Mouse (Mus musculus): Measurements from ENCODE around the gene Ythdf2. TPM values are rescaled to one million over a fixed set of nuclear protein-coding genes. Genes with fewer than 3 reads are reported as not detected.
"Not testable (repeated sequence)": the region's sequence is repeated elsewhere in the genome, so short reads cannot be mapped to it uniquely, and the experiment has no call there.

Ythdf2 gene
- polyA plus RNA-seq, 1 experiment from 2014 or later, result 151 TPM

- Histone ChIP-seq H3K27ac (replicated peaks) (no peak overlapping the region), H3K4me2 (replicated peaks) (no peak overlapping the region), H3K9me3 (no peaks in the 10 kb centered on the region), H3K4me3 (no peak overlapping the region), H3K27me3 (no peaks in the 10 kb centered on the region), H3K4me1 (no peaks in the 10 kb centered on the region), H3K9ac (replicated peaks) (no peak overlapping the region), H3K36me3 (peaks cover 93% of the 10 kb centered on the region)
- 82% methylated on average over 4 of the region's 4 CpGs for WGBS
- no peak for ATAC-seq (ENCODE audit: low FRiP score, low read depth)
Observed at GRCm38 (mm10) chr4:132238356-132238755, 26.3 kb upstream of the Ythdf2 start.

- 96% methylated on average over 8 of the region's 8 CpGs for WGBS
- H3K4me3 ChIP-seq, result no peak overlapping the region
- H3K9me3 ChIP-seq, result no peaks in the 10 kb centered on the region
- H3K4me2 ChIP-seq (replicated peaks), result no peak overlapping the region
- no peak for ATAC-seq (ENCODE audit: low FRiP score, low read depth)
- peaks cover 94% of the 10 kb centered on the region for H3K36me3 ChIP-seq
- no peak overlapping the region for H3K27ac ChIP-seq (replicated peaks)
- H3K9ac ChIP-seq (replicated peaks), result no peak overlapping the region
- no peaks in the 10 kb centered on the region for H3K27me3 ChIP-seq
- H3K4me1 ChIP-seq, result no peaks in the 10 kb centered on the region
Observed at GRCm38 (mm10) chr4:132234710-132235109, 22.6 kb upstream of the Ythdf2 start.

- 92% methylated on average over 5 of the region's 5 CpGs for WGBS
- no peak for ATAC-seq (ENCODE audit: low FRiP score, low read depth)
- Histone ChIP-seq H3K9ac (replicated peaks) (no peak overlapping the region), H3K9me3 (no peaks in the 10 kb centered on the region), H3K27ac (replicated peaks) (no peak overlapping the region), H3K4me1 (no peaks in the 10 kb centered on the region), H3K36me3 (peaks cover 89% of the 10 kb centered on the region), H3K4me2 (replicated peaks) (no peak overlapping the region), H3K4me3 (no peak overlapping the region), H3K27me3 (no peaks in the 10 kb centered on the region)
Observed at GRCm38 (mm10) chr4:132230422-132230821, 18.3 kb upstream of the Ythdf2 start.

GRCm38 (mm10) chr4:132222001-132222400 lies 9.9 kb upstream of the Ythdf2 start:
- 94% methylated on average over 5 of the region's 5 CpGs for WGBS
- ATAC-seq (ENCODE audit: low FRiP score, low read depth), result not testable (repeated sequence)

GRCm38 (mm10) chr4:132218439-132218838 lies 6.3 kb upstream of the Ythdf2 start:
- not testable (repeated sequence) for H3K9ac ChIP-seq (replicated peaks); H3K27me3 ChIP-seq; ATAC-seq (ENCODE audit: low FRiP score, low read depth); H3K4me3 ChIP-seq; H3K4me2 ChIP-seq (replicated peaks); H3K9me3 ChIP-seq; H3K27ac ChIP-seq (replicated peaks); H3K4me1 ChIP-seq
- 73% methylated on average over 6 of the region's 6 CpGs for WGBS
- H3K36me3 ChIP-seq, result peaks cover 13% of the 10 kb centered on the region; the same call in 1 of the 2 replicates

More at GRCm38 (mm10) chr4:132222001-132222400, 9.9 kb upstream of the Ythdf2 start:
- not testable (repeated sequence) for H3K27ac ChIP-seq (replicated peaks); H3K27me3 ChIP-seq; H3K9me3 ChIP-seq; H3K9ac ChIP-seq (replicated peaks); H3K4me1 ChIP-seq; H3K4me2 ChIP-seq (replicated peaks); H3K4me3 ChIP-seq
- H3K36me3 ChIP-seq, result peaks cover 44% of the 10 kb centered on the region

GRCm38 (mm10) chr4:132217781-132218180 lies 5.7 kb upstream of the Ythdf2 start:
- Histone ChIP-seq H3K4me2 (replicated peaks) (no peak overlapping the region), H3K27ac (replicated peaks) (no peak overlapping the region), H3K27me3 (no peaks in the 10 kb centered on the region), H3K9ac (replicated peaks) (no peak overlapping the region), H3K4me1 (no peaks in the 10 kb centered on the region), H3K36me3 (peaks cover 7% of the 10 kb centered on the region; the same call in 1 of the 2 replicates), H3K9me3 (no peaks in the 10 kb centered on the region), H3K4me3 (no peak overlapping the region)
- no peak for ATAC-seq (ENCODE audit: low FRiP score, low read depth)
- 81% methylated on average over 2 of the region's 2 CpGs for WGBS

- Histone ChIP-seq H3K4me3 (no peak overlapping the region), H3K27ac (replicated peaks) (no peak overlapping the region), H3K4me2 (replicated peaks) (no peak overlapping the region), H3K36me3 (0 out of 2 replicates have a peak, but pooled peaks cover under 1% of the 10 kb centered on the region), H3K4me1 (no peaks in the 10 kb centered on the region), H3K9me3 (no peaks in the 10 kb centered on the region), H3K27me3 (no peaks in the 10 kb centered on the region), H3K9ac (replicated peaks) (no peak overlapping the region)
- 63% methylated on average over 1 of the region's 1 CpGs for WGBS
- ATAC-seq (ENCODE audit: low FRiP score, low read depth), result no peak
Observed at GRCm38 (mm10) chr4:132216602-132217001, 4.5 kb upstream of the Ythdf2 start.

GRCm38 (mm10) chr4:132214847-132215246 lies 2.7 kb upstream of the Ythdf2 start:
- Histone ChIP-seq H3K9me3 (no peaks in the 10 kb centered on the region), H3K27ac (replicated peaks) (no peak overlapping the region), H3K9ac (replicated peaks) (no peak overlapping the region), H3K4me1 (peaks cover 9% of the 10 kb centered on the region), H3K4me2 (replicated peaks) (no peak overlapping the region), H3K36me3 (peaks cover 4% of the 10 kb centered on the region; the same call in 1 of the 2 replicates), H3K27me3 (no peaks in the 10 kb centered on the region), H3K4me3 (no peak overlapping the region)
- 79% methylated on average over 4 of the region's 4 CpGs for WGBS
- no peak for ATAC-seq (ENCODE audit: low FRiP score, low read depth)

- under 1% methylated on average over 84 of the region's 89 CpGs for WGBS
- peak; percentile 85 for ATAC-seq (ENCODE audit: low FRiP score, low read depth)
Observed at GRCm38 (mm10) chr4:132211091-132211942, 786 bp downstream of the Ythdf2 start.

GRCm38 (mm10) chr4:132210325-132210724 lies 1.8 kb downstream of the Ythdf2 start:
- Histone ChIP-seq H3K9ac (replicated peaks) (peak overlapping the region; percentile 100), H3K4me1 (peaks cover 19% of the 10 kb centered on the region), H3K27me3 (no peaks in the 10 kb centered on the region), H3K27ac (replicated peaks) (no peak overlapping the region), H3K9me3 (no peaks in the 10 kb centered on the region), H3K36me3 (peaks cover 45% of the 10 kb centered on the region), H3K4me3 (peak overlapping the region; percentile 100), H3K4me2 (replicated peaks) (peak overlapping the region; percentile 80)
- 54% methylated on average over 2 of the region's 2 CpGs for WGBS
- ATAC-seq (ENCODE audit: low FRiP score, low read depth), result no peak

More at GRCm38 (mm10) chr4:132211091-132211942, 786 bp downstream of the Ythdf2 start:
- Histone ChIP-seq H3K27ac (replicated peaks) (peak overlapping the region; percentile 95), H3K27me3 (no peaks in the 10 kb centered on the region), H3K4me1 (peaks cover 19% of the 10 kb centered on the region), H3K4me3 (peak overlapping the region; percentile 100), H3K9ac (replicated peaks) (peak overlapping the region; percentile 100), H3K9me3 (no peaks in the 10 kb centered on the region), H3K36me3 (peaks cover 36% of the 10 kb centered on the region), H3K4me2 (replicated peaks) (peak overlapping the region; percentile 80)

GRCm38 (mm10) chr4:132209299-132209698 lies 2.8 kb downstream of the Ythdf2 start:
- H3K4me1 ChIP-seq, result peaks cover 22% of the 10 kb centered on the region
- H3K27me3 ChIP-seq, result no peaks in the 10 kb centered on the region
- H3K4me3 ChIP-seq, result no peak overlapping the region
- peak overlapping the region; percentile 32 for H3K4me2 ChIP-seq (replicated peaks)
- no peak overlapping the region for H3K27ac ChIP-seq (replicated peaks)
- H3K9me3 ChIP-seq, result no peaks in the 10 kb centered on the region
- peaks cover 55% of the 10 kb centered on the region for H3K36me3 ChIP-seq
- WGBS, result 90% methylated on average over 2 of the region's 2 CpGs
- ATAC-seq (ENCODE audit: low FRiP score, low read depth), result no peak
- H3K9ac ChIP-seq (replicated peaks), result no peak overlapping the region

GRCm38 (mm10) chr4:132207280-132207679 lies 4.8 kb downstream of the Ythdf2 start:
- Histone ChIP-seq H3K4me3 (no peak overlapping the region), H3K27me3 (no peaks in the 10 kb centered on the region), H3K27ac (replicated peaks) (no peak overlapping the region), H3K4me2 (replicated peaks) (no peak overlapping the region), H3K9ac (replicated peaks) (no peak overlapping the region), H3K36me3 (peaks cover 75% of the 10 kb centered on the region), H3K4me1 (peaks cover 22% of the 10 kb centered on the region), H3K9me3 (no peaks in the 10 kb centered on the region)
- WGBS, result 95% methylated on average over 4 of the region's 4 CpGs
- no peak for ATAC-seq (ENCODE audit: low FRiP score, low read depth)

All from midbrain, embryonic 12.5 days (tissue).